Mouse (Mus musculus): ENCODE data around the gene Chrd.

Gene Chrd

GRCm38 (mm10) chr16:20710810-20711209 is 22.1 kb upstream of the Chrd start:
- DNase-seq (ENCODE audit: low spot score in 2 of 2): no peak

GRCm38 (mm10) chr16:20712190-20712589 is 20.7 kb upstream of the Chrd start:
- no peak for DNase-seq (ENCODE audit: low spot score in 2 of 2)

GRCm38 (mm10) chr16:20712889-20713288 is 20.0 kb upstream of the Chrd start:
- no peak for DNase-seq (ENCODE audit: low spot score in 2 of 2)

GRCm38 (mm10) chr16:20714307-20715080 is 18.4 kb upstream of the Chrd start:
- no peak for DNase-seq (ENCODE audit: low spot score in 2 of 2)

GRCm38 (mm10) chr16:20715161-20715560 is 17.8 kb upstream of the Chrd start:
- no peak for DNase-seq (ENCODE audit: low spot score in 2 of 2)

- peak; percentile 20 to 36 for DNase-seq (ENCODE audit: low spot score in 2 of 2)
Observed at GRCm38 (mm10) chr16:20715566-20715965, 17.4 kb upstream of the Chrd start.

GRCm38 (mm10) chr16:20715976-20716840 is 16.7 kb upstream of the Chrd start:
- DNase-seq (ENCODE audit: low spot score in 2 of 2): peak; percentile 75 to 81

GRCm38 (mm10) chr16:20716841-20717180 is 16.1 kb upstream of the Chrd start:
- DNase-seq (ENCODE audit: low spot score in 2 of 2): peak; percentile 39 to 44

- peak; percentile 96 to 98 for DNase-seq (ENCODE audit: low spot score in 2 of 2)
Observed at GRCm38 (mm10) chr16:20717181-20717977, 15.5 kb upstream of the Chrd start, which contains the start of the genes Polr2h and Clcn2. Polr2h (plus strand) TSS chr16:20717665. Clcn2 (minus strand) TSS chr16:20717746.

- peak in 1 of 2 experiments; percentile 5 for DNase-seq (ENCODE audit: low spot score in 2 of 2)
Observed at GRCm38 (mm10) chr16:20717978-20718670, 14.8 kb upstream of the Chrd start.

GRCm38 (mm10) chr16:20721808-20722207 is 11.1 kb upstream of the Chrd start:
- DNase-seq (ENCODE audit: low spot score in 2 of 2): no peak

GRCm38 (mm10) chr16:20722736-20723135 is 10.2 kb upstream of the Chrd start:
- DNase-seq (ENCODE audit: low spot score in 2 of 2): no peak

GRCm38 (mm10) chr16:20723247-20723646 is 9.7 kb upstream of the Chrd start:
- DNase-seq (ENCODE audit: low spot score in 2 of 2): no peak

- DNase-seq (ENCODE audit: low spot score in 2 of 2): peak in 1 of 2 experiments; percentile 44
Observed at GRCm38 (mm10) chr16:20724338-20724748, 8.6 kb upstream of the Chrd start.

- no peak for DNase-seq (ENCODE audit: low spot score in 2 of 2)
Observed at GRCm38 (mm10) chr16:20725321-20725720, 7.6 kb upstream of the Chrd start.

- DNase-seq (ENCODE audit: low spot score in 2 of 2): no peak
Observed at GRCm38 (mm10) chr16:20725750-20726149, 7.2 kb upstream of the Chrd start.

- no peak for DNase-seq (ENCODE audit: low spot score in 2 of 2)
Observed at GRCm38 (mm10) chr16:20726384-20726783, 6.5 kb upstream of the Chrd start.

GRCm38 (mm10) chr16:20730293-20730711 is 2.6 kb upstream of the Chrd start:
- DNase-seq (ENCODE audit: low spot score in 2 of 2): no peak

- peak; percentile 54 to 63 for DNase-seq (ENCODE audit: low spot score in 2 of 2)
Observed at GRCm38 (mm10) chr16:20731688-20732087, 1.2 kb upstream of the Chrd start.

- peak; percentile 29 to 33 for DNase-seq (ENCODE audit: low spot score in 2 of 2)
Observed at GRCm38 (mm10) chr16:20732251-20732924, 539 bp upstream of the Chrd start.
